ENCODE assay signal across 8 mouse cellular contexts in the genomic region with DNA sequence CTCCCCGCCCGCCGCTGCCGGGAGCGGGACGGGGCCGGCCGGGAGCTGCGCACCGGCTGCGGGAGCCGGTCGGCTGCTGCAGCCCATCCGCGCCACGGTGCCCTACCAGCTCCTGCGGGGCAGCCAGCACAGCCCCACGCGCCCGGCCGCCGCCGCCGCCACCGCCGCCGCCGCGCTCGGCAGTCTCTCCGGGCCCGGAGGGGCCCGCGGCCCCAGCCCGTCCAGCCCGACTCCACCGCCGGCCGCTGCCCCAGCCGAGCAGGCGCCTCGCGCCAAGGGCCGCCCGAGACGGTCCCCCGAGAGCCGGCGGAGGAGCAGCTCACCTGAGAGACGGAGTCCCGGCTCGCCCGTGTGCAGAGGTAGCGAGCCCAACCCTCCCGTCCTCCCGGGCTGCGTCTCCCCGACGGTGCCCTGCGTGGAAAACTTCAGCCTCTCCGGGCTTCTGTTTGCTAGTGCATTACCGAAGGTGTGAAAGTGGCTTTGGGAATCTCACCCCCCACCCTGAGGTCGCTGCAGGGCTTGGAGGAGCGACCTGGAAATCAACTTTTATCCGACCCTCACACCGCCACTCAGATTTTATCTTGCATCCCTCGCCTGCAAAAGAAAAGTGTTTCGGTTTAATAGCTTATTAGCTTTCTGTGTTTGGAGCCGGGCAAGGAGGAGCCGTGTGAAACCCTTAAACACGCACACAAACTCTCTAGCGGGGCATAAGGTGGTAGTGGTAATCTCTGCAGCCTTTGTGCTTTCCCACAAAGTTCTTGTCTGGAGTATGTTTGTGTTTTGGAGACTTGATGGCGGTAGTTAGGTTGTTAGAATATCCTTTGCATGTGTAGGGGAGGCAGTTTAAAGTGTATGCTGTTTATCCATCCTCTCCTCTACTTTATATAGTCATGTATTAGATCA. TPM values are rescaled to one million over a fixed set of nuclear protein-coding genes. Genes with fewer than 3 reads are reported as not detected.
DNase-seq lines count a peak whose midpoint lies in the region; ATAC-seq lines count a peak whose summit lies in the region.

No protein-coding gene starts in this region.

- peak overlapping the region; percentile 99 for H3K27ac ChIP-seq in forebrain, embryonic 15.5 days (replicated peaks)
- H3K27ac ChIP-seq in midbrain, embryonic 12.5 days (replicated peaks) = peak overlapping the region; percentile 100
- peak overlapping the region; percentile 99 for H3K27ac ChIP-seq in stomach, embryonic 15.5 days

- under 1% methylated on average over 70 of the region's 73 CpGs for WGBS in forebrain, embryonic 15.5 days
- under 1% methylated on average over 52 of the region's 73 CpGs for WGBS in midbrain, embryonic 12.5 days
- WGBS in stomach, embryonic 15.5 days = under 1% methylated on average over 59 of the region's 73 CpGs

- H3K9ac ChIP-seq in forebrain, embryonic 15.5 days (replicated peaks) = peak overlapping the region; percentile 95
- H3K9ac ChIP-seq in midbrain, embryonic 12.5 days (replicated peaks) = peak overlapping the region; percentile 99
- peak overlapping the region; percentile 79 for H3K9ac ChIP-seq in stomach, embryonic 15.5 days

- intact Hi-C loops in left cerebral cortex, postnatal 36 days (cut with DNase I) = loop anchor here (5.0 kb wide), 2 partner anchors 227 to 233 kb away; no protein-coding TSS in a partner anchor

- no peaks in the 10 kb centered on the region for H3K9me3 ChIP-seq in forebrain, embryonic 15.5 days
- H3K9me3 ChIP-seq in midbrain, embryonic 12.5 days = no peaks in the 10 kb centered on the region
- no peaks in the 10 kb centered on the region for H3K9me3 ChIP-seq in stomach, embryonic 15.5 days

- peak overlapping the region; percentile 95 for H3K4me3 ChIP-seq in forebrain, embryonic 15.5 days
- H3K4me3 ChIP-seq in midbrain, embryonic 12.5 days = peak overlapping the region; percentile 98
- H3K4me3 ChIP-seq in stomach, embryonic 15.5 days (replicated peaks) = peak overlapping the region; percentile 78

- peak overlapping the region; percentile 65 for H3K4me2 ChIP-seq in forebrain, embryonic 15.5 days (replicated peaks)
- peak overlapping the region; percentile 72 for H3K4me2 ChIP-seq in midbrain, embryonic 12.5 days (replicated peaks)
- H3K4me2 ChIP-seq in stomach, embryonic 15.5 days = peak overlapping the region; percentile 75

- no peaks in the 10 kb centered on the region for H3K36me3 ChIP-seq in forebrain, embryonic 15.5 days
- no peaks in the 10 kb centered on the region for H3K36me3 ChIP-seq in midbrain, embryonic 12.5 days
- H3K36me3 ChIP-seq in stomach, embryonic 15.5 days = no peaks in the 10 kb centered on the region

- ATAC-seq in forebrain, embryonic 15.5 days (replicated peaks) = peak; percentile 9; the same call in 1 of the 2 replicates
- ATAC-seq in midbrain, embryonic 12.5 days (ENCODE audit: low FRiP score, low read depth) = no peak; the same call in 1 of the 2 replicates
- ATAC-seq in stomach, embryonic 15.5 days (ENCODE audit: insufficient read depth, low FRiP score, low read depth) = peak; percentile 1; the same call in 1 of the 2 replicates

- H3K4me1 ChIP-seq in forebrain, embryonic 15.5 days = peaks cover 36% of the 10 kb centered on the region
- H3K4me1 ChIP-seq in midbrain, embryonic 12.5 days = peaks cover 22% of the 10 kb centered on the region
- peaks cover 16% of the 10 kb centered on the region for H3K4me1 ChIP-seq in stomach, embryonic 15.5 days

- no peaks in the 10 kb centered on the region for H3K27me3 ChIP-seq in forebrain, embryonic 15.5 days
- no peaks in the 10 kb centered on the region for H3K27me3 ChIP-seq in midbrain, embryonic 12.5 days
- H3K27me3 ChIP-seq in stomach, embryonic 15.5 days (replicated peaks) = no peaks in the 10 kb centered on the region

- peak; percentile 36 to 49 for DNase-seq in layer of hippocampus, postnatal 10 days (ENCODE audit: low spot score in 2 of 2)
- DNase-seq in layer of hippocampus, adult 9-11 months = no peak
- DNase-seq in c-Kit-positive CD71-positive TER-119-positive erythroid progenitor cells, embryonic 14.5 days (ENCODE audit: low spot score) = peak; percentile 36
- DNase-seq in heart, postnatal 4 days = peak; percentile 49
- peak; percentile 27 to 42 for DNase-seq in left cerebral cortex, postnatal 36 days (ENCODE audit: low spot score in 2 of 2)

RNA-seq across cellular contexts. Expression of a gene that starts 0.8 kb away (rescaled TPM):
- 10 to 100 TPM; 29.3 to 36.4 TPM for total RNA-seq in layer of hippocampus, postnatal 10 days (2021)
- 16.9 and 19.0 TPM in 2 replicates for polyA plus RNA-seq in forebrain, embryonic 15.5 days (2015; fragmentation: Nextera tagmentation; extraction: Ambion mirVana)
- 10 to 100 TPM; 15.4 to 16.7 TPM for total RNA-seq in heart, postnatal 4 days (2021)
- 100 to 1,000 TPM; 134 to 150 TPM for total RNA-seq in left cerebral cortex, postnatal 36 days (2021)
- 20.8 and 21.7 TPM in 2 replicates for polyA plus RNA-seq in midbrain, embryonic 12.5 days (2016; fragmentation: Nextera tagmentation; extraction: Ambion mirVana)
- polyA plus RNA-seq in stomach, embryonic 15.5 days (2015; fragmentation: Nextera tagmentation; extraction: Ambion mirVana) = 7.3 and 7.7 TPM in 2 replicates
